Mouse (Mus musculus): ENCODE results near the gene Creld2.

GRCm38 (mm10) chr15:88862881-88863694, 43.6 kb downstream of the Creld2 start:
- TF ChIP-seq CTCF (IDR thresholded peaks at IDR 0.05; ENCODE audit: low read depth, low read length) (no peak), GATA1 (IDR thresholded peaks at IDR 0.05; ENCODE audit: borderline replicate concordance, low read length) (no peak), POLR2AphosphoS5 (IDR thresholded peaks at IDR 0.05; ENCODE audit: insufficient replicate concordance, low read depth, low read length) (no peak), TAL1 (conservative IDR thresholded peaks at IDR 0.05; ENCODE audit: low read depth, low read length) (no peak), GATA2 (IDR thresholded peaks at IDR 0.05; ENCODE audit: borderline replicate concordance, low read depth, low read length) (no peak)
